Mouse (Mus musculus) testis, postnatal 10 days (tissue): ENCODE results near the gene Hcst.

ENCODE experiments used
- DNase-seq: peaks from one replicate; pipeline ENCODE4 v3.0.0; 2021; ENCODE audit warnings: low spot score

Gene Hcst

GRCm38 (mm10) chr7:30419561-30420499 lies at the start of gene Hcst:
TSS of gene Hcst (minus strand) at chr7:30419854.
- DNase-seq: no peak

GRCm38 (mm10) chr7:30464816-30465300 lies 45.2 kb upstream of the Hcst start:
- no peak for DNase-seq

DNA sequence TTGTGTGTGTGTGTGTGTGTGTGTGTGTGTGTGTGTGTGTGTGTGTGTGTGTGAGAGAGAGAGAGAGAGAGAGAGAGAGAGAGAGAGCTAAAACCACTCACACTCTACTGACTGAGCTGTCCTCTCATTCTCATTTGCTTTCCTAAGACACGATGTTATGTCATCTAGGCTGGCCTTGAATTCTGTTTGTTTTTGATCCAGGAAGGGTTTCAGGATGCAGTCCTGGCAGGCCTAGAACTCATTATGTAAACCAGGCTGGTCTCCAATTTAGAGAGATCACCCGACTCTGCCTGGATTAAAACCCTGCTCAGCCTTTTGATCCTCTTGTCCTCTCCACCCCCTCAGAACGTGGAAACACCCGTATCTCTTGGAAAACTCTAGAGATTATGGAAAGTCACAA lies 44.3 kb upstream of the Hcst start:
- no peak for DNase-seq

GRCm38 (mm10) chr7:30463568-30463967 lies 43.9 kb upstream of the Hcst start:
- DNase-seq: no peak

DNA sequence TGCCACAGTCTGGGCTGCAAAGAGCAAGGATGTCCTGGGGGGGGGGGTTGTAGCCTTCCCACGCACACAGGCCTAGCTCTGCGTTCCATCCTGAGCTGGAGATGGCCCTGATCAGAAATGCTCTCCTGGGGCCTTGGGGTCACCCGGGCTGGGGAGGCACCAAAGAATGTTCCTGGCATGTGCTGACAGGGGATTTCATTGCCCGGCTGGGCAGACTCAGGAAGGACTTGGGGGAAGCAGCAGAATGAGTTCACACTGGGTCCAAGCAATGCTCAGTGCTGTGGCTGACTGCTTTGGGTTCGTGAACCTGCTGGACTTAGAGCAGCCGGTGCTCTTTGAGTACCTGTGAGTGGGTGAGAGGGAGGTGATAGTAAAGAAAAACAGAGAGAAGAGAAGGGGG lies 39.8 kb upstream of the Hcst start:
- no peak for DNase-seq

DNA sequence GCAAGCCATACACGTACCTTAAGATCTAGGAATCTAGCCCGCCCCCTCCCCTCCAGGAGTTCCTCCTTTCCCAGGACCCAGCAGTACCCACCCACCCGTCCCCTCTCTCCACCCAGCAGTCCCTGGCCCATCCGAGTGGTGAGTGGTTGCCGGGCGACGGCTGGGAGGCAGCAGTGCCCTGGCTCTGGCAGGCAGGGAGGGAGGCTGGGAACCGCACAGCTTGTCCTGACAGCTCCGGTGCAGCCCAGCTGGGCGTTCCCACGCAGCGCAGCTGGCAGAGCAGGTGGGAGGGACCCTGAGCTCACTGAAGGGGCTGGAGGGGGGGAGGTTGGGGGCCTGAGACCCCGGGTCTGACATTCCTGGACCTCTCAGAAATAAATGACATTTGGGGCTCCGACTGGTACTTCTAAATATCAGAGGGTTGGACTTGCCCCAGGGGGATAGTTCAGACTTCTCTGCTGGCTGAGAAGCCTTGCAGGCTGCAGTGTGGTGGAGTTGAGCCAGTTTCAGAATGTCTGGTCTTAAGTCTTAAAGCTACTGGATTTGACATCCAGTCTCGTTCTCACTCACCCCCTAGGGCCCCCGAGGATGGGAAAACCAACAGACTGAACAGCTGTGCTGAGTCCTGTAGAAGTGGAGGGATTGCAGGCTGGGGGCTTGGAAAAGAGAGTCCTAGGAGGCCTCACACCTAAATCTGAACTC lies 38.1 kb upstream of the Hcst start, which contains the start of the genes Kirrel2 and Nphs1:
Gene Kirrel2, minus strand, starts transcription at position 62 of the 702 bp plus-strand sequence.
Gene Nphs1, plus strand, starts transcription at position 687 of the 702 bp plus-strand sequence.
- no peak for DNase-seq

- no peak for DNase-seq
Measured at GRCm38 (mm10) chr7:30456911-30457628, 37.4 kb upstream of the Hcst start.

DNA sequence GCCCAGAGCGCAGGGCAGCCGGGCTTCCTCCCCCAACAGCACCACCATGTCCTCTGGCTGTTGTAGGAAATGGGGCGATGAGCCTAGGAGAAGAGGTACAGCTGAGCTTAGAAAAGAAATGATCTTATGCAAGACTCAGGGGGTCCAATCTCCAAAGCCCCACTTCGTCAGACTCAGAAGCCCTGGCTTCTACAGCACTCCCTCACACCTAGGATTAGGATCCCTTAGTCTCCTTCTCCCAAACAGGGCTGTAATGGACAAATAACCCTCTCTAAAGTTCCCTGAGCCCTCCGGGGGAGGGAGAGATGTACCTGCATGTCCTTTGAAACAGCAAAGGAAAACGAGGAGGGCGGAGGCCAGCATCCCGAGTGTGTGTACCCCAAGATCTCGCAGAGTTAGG lies 36.8 kb upstream of the Hcst start:
- no peak for DNase-seq

DNA sequence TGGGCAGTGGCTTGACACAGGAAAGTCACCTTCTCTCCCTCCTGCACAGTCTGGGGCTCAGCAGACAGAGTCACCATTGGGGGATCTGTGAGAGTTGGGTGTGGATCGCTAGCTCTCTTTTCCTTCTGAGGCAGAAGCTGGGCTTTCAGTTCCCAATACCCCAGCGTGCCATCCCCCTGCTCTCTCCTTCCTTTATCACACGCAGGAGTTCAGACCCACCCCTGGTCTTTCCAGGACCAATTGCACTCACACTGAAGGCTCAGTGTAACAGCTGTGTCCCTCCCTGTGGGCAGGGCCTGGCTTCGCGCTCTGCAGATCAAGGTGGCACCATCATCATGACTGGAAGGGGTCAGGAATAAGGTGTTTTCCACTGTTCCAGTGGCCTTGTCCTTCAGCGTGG lies 34.6 kb upstream of the Hcst start:
- DNase-seq: no peak

GRCm38 (mm10) chr7:30453766-30454165 lies 34.1 kb upstream of the Hcst start:
- peak; percentile 70 for DNase-seq

GRCm38 (mm10) chr7:30453327-30453726 lies 33.7 kb upstream of the Hcst start:
- no peak for DNase-seq

DNA sequence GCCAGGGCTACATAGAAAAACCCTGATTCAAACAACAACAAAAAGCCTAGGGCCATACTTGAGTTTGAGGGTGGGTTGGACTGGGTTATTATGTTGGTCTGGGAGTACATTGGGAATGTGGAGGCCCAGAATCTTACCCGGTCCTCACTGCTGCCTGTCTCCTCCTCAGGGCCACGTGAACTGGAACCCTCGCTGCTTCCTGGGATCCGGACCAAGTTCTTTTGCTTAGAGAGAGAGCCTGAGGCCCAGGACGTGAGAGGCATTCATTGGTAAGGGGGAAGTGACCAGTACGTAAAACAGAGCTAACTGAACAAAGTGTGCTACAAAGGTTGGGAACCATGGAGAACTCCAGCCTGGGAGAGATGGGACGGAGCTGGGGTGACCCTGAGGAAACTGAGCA lies 30.6 kb upstream of the Hcst start:
- DNase-seq: no peak

- DNase-seq: peak; percentile 65
Measured at GRCm38 (mm10) chr7:30444971-30445751, 25.5 kb upstream of the Hcst start, which contains the start of gene Aplp1. TSS of gene Aplp1 (minus strand) at chr7:30445535.

DNA sequence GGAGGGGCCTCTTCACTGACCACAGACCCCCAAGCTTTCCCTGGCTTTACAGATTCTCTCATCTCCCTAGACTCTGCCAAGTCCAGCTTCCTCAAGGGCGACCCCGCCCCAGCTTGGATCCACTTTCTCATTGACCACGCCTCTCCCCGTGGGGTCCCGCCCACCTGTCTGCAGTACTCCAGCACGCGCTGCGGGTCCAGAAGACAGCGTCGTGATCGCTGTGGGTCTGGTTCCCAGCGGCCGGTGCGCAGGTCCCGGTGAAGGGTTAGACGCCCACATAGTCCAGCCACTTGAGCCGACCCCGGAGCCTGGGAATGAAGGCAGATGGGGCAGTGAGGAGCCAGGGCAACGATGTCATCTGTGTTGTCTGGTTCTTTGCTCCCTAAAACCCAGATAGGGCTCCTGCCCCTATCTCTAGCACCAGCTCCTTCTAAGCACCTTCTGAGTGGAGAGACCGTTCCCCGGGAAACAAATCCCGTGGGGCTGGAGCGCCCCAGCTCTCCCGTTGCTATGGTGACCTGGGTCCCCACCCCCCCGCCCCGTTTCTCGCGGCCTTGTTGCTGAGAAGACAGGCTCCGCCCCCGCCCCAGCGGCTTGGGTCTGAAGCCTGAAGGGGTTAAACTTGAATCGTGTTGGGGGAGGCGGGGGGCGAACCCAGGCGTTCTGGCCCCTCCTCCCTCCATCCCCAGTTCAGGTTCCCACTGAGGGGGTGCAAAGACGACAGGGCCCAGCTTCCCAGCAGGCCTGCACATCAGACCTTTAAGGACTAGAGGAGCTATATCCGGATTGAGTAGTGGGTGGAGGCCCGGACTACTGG lies 24.7 kb upstream of the Hcst start:
- DNase-seq: peak; percentile 75

GRCm38 (mm10) chr7:30443696-30444095 lies 24.0 kb upstream of the Hcst start:
- DNase-seq: no peak

GRCm38 (mm10) chr7:30440697-30441096 lies 21.0 kb upstream of the Hcst start:
- DNase-seq: peak; percentile 79

- no peak for DNase-seq
Measured at GRCm38 (mm10) chr7:30439734-30440133, 20.1 kb upstream of the Hcst start.

- no peak for DNase-seq
Measured at GRCm38 (mm10) chr7:30436879-30437278, 17.2 kb upstream of the Hcst start.

GRCm38 (mm10) chr7:30435156-30435555 lies 15.5 kb upstream of the Hcst start:
- DNase-seq: no peak

DNA sequence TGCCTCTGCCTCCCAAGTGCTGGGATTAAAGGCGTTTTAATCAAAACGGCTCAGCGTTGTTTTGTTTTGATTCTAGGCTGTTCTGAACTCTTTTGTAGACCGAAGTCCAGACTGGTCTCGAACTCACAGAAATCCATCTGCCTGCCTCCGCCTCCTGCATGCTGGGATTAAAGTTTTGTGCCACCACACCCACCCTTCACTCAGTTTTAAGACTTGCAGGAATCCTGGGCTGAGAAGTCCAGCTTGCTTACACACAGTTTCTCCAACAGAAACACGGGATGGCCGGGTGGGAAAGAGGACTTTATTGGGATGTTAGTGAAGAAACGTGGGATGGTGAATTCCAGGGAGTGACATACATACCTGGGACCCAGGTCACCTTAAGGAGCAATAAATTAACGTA lies 15.0 kb upstream of the Hcst start:
- no peak for DNase-seq
